Mouse (Mus musculus) kidney, adult 2 months (tissue): Measurements from ENCODE around the gene Tmem120a. TPM values are rescaled to one million over a fixed set of nuclear protein-coding genes. Genes with fewer than 3 reads are reported as not detected.

Experiments
- DNase-seq: peaks from one replicate; pipeline ENCODE4 v3.0.0; 2021
- H3K27ac ChIP-seq: fragments of 200-500 bp; 2 replicates; pipeline ENCODE4 v1.5.1; 2012; ENCODE audit warnings: low read depth, low read length, control low read depth, inconsistent platforms; ENCODE audit not compliant: insufficient read depth
- H3K27me3 ChIP-seq: fragments of 200-500 bp; replicated peaks from 2 replicates; pipeline ENCODE4 v1.6.1; 2012; ENCODE audit warnings: mild to moderate bottlenecking, moderate library complexity, low read length, inconsistent platforms; ENCODE audit not compliant: control insufficient read depth, insufficient read depth
- H3K36me3 ChIP-seq: fragments of 200-500 bp; 2 replicates; pipeline ENCODE4 v1.6.1; 2012; ENCODE audit warnings: mild to moderate bottlenecking, moderate library complexity, low read length, inconsistent platforms; ENCODE audit not compliant: control insufficient read depth, insufficient read depth
- H3K4me1 ChIP-seq: fragments of 200-500 bp; 2 replicates; pipeline ENCODE4 v1.6.1; 2011; ENCODE audit warnings: low read length; ENCODE audit not compliant: control insufficient read depth, insufficient read depth
- H3K4me3 ChIP-seq: fragments of 200-500 bp; 2 replicates; pipeline ENCODE4 v1.5.1; 2011; ENCODE audit warnings: mild to moderate bottlenecking, low read depth, low read length, control low read depth; ENCODE audit not compliant: insufficient read depth
- CTCF ChIP-seq: fragments of 200-500 bp; conservative IDR thresholded peaks from 2 replicates; pipeline ENCODE4 v1.5.1; 2011; ENCODE audit warnings: low read depth, mild to moderate bottlenecking, control low read depth, low read length, moderate library complexity, mixed read lengths; ENCODE audit not compliant: insufficient read depth, insufficient read length
- POLR2A ChIP-seq: fragments of 200-500 bp; IDR thresholded peaks from one replicate; pipeline ENCODE4 v1.6.1; 2011; ENCODE audit warnings: low read depth, low read length, control low read depth
- WGBS: fragments of 180-500 bp; shearing (Covaris S2); methylation state at CpG from one replicate; pipeline ENCODE4 v1.1.7; 2018; 5-methylcytosine and 5-hydroxymethylcytosine counted together
- polyA plus RNA-seq: library from polyadenylated mRNA; depleted of rRNA; stranded (reverse); fragments of >200 nt; gene quantifications from 2 replicates; pipeline ENCODE4 v1.2.3, GENCODE M21; 2012

Tmem120a gene
- polyA plus RNA-seq, 1 experiment = 96.7 TPM

DNA sequence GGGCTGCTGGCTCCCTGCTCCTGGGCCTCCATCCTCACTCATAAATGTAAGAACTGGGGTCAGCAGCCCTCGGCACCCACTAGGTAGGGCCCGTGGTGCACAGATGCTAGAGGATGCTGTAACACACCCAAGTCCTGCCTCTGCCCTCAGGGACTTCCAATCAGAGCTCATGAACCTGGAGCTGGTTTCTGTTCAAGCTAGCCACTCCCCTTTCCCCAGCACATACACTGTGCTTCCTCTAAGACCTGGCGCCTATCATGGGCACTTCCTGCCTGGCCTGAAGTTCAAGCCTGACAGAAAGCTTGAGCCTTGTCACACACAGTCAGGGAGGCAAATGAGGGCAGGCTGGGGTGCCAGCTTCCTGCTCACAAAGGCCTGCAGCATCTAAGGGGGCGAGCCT lies 11.2 kb downstream of the Tmem120a start:
- no peaks in the 10 kb centered on the region for H3K4me1 ChIP-seq
- no peak overlapping the region for H3K27ac ChIP-seq
- H3K36me3 ChIP-seq = peaks cover 14% of the 10 kb centered on the region
- TF ChIP-seq POLR2A (no peak), CTCF (no peak)
- WGBS = 87% methylated on average over 4 of the region's 4 CpGs
- no peak for DNase-seq
- H3K27me3 ChIP-seq = no peaks in the 10 kb centered on the region
- H3K4me3 ChIP-seq = no peak overlapping the region

DNA sequence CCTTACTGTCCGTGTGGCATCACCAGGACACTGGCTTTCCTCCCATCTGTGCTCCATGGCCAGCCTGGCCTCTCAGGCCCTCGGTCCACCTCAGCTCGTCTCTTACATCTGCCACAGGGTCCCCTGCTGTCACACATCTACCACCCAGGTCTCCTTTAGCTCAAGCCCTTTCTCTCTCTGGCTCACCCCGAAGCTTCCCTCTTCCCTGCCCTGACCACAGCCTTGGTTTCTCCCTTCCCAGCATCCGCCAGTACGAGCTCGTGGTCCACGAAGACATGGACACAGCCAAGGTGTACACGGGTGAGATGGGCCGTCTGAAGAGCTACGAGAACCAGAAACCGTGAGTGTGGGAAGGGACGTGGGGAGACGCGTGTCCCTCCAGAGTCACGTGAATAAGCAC lies 12.9 kb downstream of the Tmem120a start:
- Histone ChIP-seq H3K27me3 (no peaks in the 10 kb centered on the region), H3K4me1 (peaks cover 2% of the 10 kb centered on the region; the same call in 1 of the 2 replicates), H3K36me3 (peaks cover 14% of the 10 kb centered on the region), H3K4me3 (no peak overlapping the region), H3K27ac (no peak overlapping the region)
- WGBS = 95% methylated on average over 16 of the region's 16 CpGs
- no peak for DNase-seq
- TF ChIP-seq POLR2A (no peak), CTCF (no peak)

DNA sequence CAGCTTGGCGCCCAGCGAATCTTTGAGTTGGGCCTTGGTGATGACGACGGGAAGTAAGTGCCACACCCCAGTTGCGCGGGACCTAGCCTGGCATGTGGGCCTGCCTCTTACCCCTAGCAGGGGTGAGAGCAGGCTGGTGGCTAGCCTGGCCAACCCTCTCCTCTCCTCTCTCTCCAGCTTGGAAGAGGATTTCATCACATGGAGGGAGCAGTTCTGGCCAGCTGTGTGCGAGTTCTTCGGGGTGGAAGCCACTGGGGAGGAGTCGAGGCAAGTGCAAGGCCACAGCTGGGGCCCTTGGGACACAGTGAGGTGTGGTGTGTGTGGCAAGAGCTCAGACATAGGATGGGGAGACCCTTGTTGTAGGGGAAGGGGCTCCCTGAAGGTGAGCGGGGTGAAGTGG lies 13.3 kb downstream of the Tmem120a start:
- DNase-seq = no peak
- Histone ChIP-seq H3K27me3 (no peaks in the 10 kb centered on the region), H3K36me3 (peaks cover 14% of the 10 kb centered on the region), H3K4me1 (peaks cover 6% of the 10 kb centered on the region; the same call in 1 of the 2 replicates), H3K4me3 (no peak overlapping the region), H3K27ac (no peak overlapping the region)
- 88% methylated on average over 10 of the region's 10 CpGs for WGBS
- TF ChIP-seq CTCF (no peak), POLR2A (no peak)

DNA sequence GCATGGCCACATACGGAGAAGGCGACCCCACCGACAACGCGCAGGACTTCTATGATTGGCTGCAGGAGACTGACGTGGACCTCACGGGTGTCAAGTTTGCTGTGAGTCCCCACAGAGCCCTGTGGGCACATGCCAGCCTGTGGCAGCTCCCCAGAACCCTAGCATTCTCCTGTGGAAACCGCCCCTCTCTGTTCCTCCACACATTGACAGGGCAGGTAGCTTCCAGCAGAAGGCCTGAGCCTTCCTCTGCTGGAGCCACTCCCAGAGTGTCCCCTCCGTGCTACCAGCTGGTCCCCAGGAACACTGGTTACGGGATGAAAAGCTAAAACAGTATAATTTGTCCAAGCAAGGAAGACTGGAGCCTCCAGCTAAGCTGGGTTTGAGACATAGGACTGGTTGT lies 14.0 kb downstream of the Tmem120a start:
- Histone ChIP-seq H3K27ac (no peak overlapping the region), H3K4me3 (no peak overlapping the region), H3K27me3 (no peaks in the 10 kb centered on the region), H3K36me3 (peaks cover 14% of the 10 kb centered on the region), H3K4me1 (peaks cover 12% of the 10 kb centered on the region)
- TF ChIP-seq CTCF (no peak), POLR2A (no peak)
- 98% methylated on average over 10 of the region's 10 CpGs for WGBS
- DNase-seq = no peak

DNA sequence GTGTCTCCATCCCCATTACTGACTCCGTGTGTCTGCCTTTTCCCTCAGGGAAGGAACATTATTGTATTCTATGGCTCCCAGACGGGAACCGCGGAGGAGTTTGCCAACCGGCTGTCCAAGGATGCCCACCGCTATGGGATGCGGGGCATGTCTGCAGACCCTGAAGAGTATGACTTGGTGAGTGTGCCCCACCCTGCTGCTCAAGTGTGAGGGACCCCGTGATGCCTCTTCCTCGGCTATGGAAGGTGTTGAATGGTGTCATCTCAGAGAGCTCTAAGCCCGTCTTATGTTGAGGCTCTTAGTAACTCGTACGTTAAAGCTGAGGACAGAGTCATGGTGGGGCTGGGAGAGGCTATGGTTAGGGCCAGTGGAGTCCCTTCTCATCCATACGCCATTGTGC lies 14.9 kb downstream of the Tmem120a start:
- DNase-seq = no peak
- TF ChIP-seq CTCF (no peak), POLR2A (no peak)
- H3K27ac ChIP-seq = no peak overlapping the region
- no peaks in the 10 kb centered on the region for H3K27me3 ChIP-seq
- no peak overlapping the region for H3K4me3 ChIP-seq
- H3K4me1 ChIP-seq = peaks cover 15% of the 10 kb centered on the region
- 92% methylated on average over 13 of the region's 13 CpGs for WGBS
- peaks cover 14% of the 10 kb centered on the region for H3K36me3 ChIP-seq

DNA sequence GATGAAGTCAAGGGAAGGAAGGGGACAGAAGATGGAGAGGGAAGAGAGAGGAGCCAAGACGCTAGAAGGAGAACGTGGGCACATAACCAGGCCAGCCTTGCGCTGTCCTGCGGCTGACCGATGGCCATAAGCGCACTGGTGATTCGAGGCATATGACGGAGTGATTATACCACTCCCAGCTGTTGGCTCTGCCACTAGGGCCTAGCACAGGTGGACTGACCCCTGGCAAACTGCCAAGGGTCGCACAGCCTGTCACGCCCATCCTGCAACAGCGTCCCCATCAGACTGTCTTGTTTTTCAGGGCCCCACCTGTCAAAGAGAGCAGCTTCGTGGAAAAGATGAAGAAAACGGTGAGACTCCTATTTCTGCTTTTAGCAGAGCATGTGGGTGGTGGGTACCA lies 15.9 kb downstream of the Tmem120a start:
- Histone ChIP-seq H3K4me1 (peaks cover 17% of the 10 kb centered on the region), H3K36me3 (peaks cover 8% of the 10 kb centered on the region), H3K27ac (no peak overlapping the region), H3K27me3 (no peaks in the 10 kb centered on the region), H3K4me3 (no peak overlapping the region)
- WGBS = 76% methylated on average over 13 of the region's 13 CpGs
- no peak for DNase-seq
- TF ChIP-seq POLR2A (no peak), CTCF (no peak)

DNA sequence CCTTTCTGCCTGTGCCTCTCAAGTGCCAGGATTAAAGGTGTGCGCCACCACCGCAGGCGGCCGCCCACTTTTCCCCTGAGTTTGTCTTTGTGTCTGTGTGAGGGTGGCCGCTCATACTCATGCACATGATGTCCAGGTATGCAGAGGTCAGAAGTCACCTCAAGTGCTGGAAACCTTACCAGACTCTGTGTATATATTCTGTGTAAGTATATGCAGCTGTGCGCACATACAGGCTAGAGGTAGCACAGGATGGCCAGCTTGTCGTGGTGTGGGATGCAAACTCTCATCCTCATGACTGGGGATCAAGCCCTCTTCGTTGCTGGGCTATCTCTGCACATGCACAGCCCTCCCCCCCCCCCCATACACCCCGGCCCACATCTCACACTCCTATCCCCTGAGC lies 16.4 kb downstream of the Tmem120a start:
- Histone ChIP-seq H3K27ac (no peak overlapping the region), H3K36me3 (peaks cover 8% of the 10 kb centered on the region), H3K27me3 (no peaks in the 10 kb centered on the region), H3K4me1 (peaks cover 20% of the 10 kb centered on the region), H3K4me3 (no peak overlapping the region)
- DNase-seq = no peak
- TF ChIP-seq CTCF (no peak), POLR2A (no peak)
- 92% methylated on average over 9 of the region's 9 CpGs for WGBS

DNA sequence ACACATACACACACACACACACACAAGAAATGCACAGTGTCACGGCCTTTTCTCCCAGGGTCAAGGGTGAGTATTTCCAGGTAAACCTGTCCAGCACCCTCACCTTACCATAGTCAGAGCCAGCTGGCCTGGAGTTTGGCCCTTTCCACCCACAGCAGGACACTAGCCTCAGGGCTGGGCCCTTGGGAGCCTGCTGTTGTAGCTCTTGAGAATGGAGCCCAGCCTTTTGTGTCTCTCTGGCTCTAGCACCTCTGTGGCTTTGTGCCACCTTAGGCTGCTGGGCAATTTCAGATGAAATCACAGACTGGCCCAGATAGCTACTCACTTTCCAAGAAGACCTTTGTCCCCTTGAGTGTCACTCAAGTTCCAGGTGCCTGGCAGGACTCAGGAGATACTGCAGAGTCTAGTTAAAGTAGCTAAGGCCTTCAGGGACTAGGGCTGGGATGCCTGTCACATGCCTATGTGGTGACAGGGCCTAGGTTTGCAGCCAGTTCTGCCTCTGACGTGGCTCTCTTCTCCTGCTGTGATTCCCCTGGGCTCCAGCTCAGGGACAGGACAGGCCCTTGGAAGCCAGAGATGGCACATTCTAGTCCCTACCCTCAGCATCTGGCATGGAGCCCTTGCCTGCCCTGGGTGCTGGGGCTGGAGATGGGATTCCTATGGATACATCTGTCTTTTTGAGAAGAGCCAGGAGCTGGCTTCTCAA lies 17.5 kb downstream of the Tmem120a start:
- WGBS = 61% methylated on average over 2 of the region's 2 CpGs
- H3K4me1 ChIP-seq = peaks cover 26% of the 10 kb centered on the region
- no peak overlapping the region for H3K4me3 ChIP-seq
- TF ChIP-seq POLR2A (no peak), CTCF (no peak)
- H3K27me3 ChIP-seq = no peaks in the 10 kb centered on the region
- peak; percentile 77 for DNase-seq
- H3K36me3 ChIP-seq = peaks cover 8% of the 10 kb centered on the region
- 0 out of 2 replicates have a peak overlapping the region, but pooled peaks have one; percentile 9 for H3K27ac ChIP-seq
